Mouse (Mus musculus) lung, postnatal 0 days (tissue): ENCODE results near the gene Slc22a22.

Experiments used
- CTCF ChIP-seq: IDR thresholded peaks from 2 replicates; pipeline ENCODE4 v1.5.1; 2016; ENCODE audit warnings: antibody characterized with exemption, mild to moderate bottlenecking
- EP300 ChIP-seq: IDR thresholded peaks from 2 replicates; pipeline ENCODE4 v1.6.1; 2016; ENCODE audit warnings: antibody characterized with exemption, mild to moderate bottlenecking, control low read depth

DNA sequence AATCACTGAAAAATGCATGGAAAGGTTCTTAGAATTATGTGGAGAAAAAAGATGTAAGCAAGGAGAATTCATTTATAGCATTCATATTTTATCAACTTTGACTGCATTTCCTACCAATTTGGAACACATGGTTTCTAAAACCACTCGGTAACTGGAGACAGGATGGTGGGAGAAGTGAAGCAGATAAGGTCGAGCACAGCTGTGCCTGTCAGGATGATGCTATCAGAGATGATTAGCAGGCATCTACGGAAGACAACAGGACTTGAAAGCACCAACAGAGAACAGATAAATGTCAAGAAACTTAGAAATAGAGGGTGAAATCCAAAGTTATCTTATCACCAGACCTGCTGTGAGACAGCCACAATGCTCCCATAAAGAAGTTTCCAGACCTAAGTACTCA lies 272.1 kb downstream of the Slc22a22 start:
- no peak for TF ChIP-seq EP300
- no peak for TF ChIP-seq CTCF
